Mouse (Mus musculus) thymus, adult 2 months (tissue): Measurements from ENCODE around the gene Lrrc57.

Experiments used
- CTCF ChIP-seq: fragments of 200-500 bp; IDR thresholded peaks from 2 replicates; pipeline ENCODE4 v1.5.1; 2012; ENCODE audit warnings: mild to moderate bottlenecking, control low read depth, low read length, moderate library complexity, borderline replicate concordance; ENCODE audit not compliant: control insufficient read depth, poor library complexity, insufficient read depth; ENCODE audit errors: extremely low read depth
- POLR2A ChIP-seq: fragments of 200-500 bp; IDR thresholded peaks from 2 replicates; pipeline ENCODE4 v1.6.1; 2012; ENCODE audit warnings: mild to moderate bottlenecking, low read length, control low read depth, moderate library complexity; ENCODE audit not compliant: control insufficient read depth, poor library complexity, insufficient read depth; ENCODE audit errors: extremely low read depth

DNA sequence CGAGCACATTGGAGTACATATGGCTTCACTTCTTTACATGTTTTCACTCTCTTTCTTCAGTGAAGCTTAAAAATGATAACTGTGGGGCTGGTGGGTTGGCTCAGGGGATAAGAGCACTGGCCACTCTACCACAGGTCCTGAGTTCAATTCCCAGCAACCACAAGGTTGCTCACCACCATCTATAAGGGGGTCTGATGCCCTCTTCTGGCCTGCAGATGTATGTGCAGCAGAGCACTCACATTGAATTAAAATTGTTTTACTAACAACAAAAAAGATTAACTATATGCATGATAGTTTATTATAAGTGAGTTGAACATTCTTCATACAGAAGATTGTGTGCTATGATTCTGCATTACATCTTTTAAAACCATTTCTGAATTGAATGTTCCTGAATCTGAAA lies 10.2 kb upstream of the Lrrc57 start:
- TF ChIP-seq POLR2A = no peak
- TF ChIP-seq CTCF = no peak
